Mouse (Mus musculus) heart, postnatal 4 days (tissue): ENCODE data around the gene Tdrd9. TPM values are rescaled to one million over a fixed set of nuclear protein-coding genes. Genes with fewer than 3 reads are reported as not detected.

ENCODE experiments used
- DNase-seq: peaks from one replicate; pipeline ENCODE4 v3.0.0; 2021
- total RNA-seq, 2 experiments: library from RNA; stranded (reverse); gene quantifications; 2 replicates each; pipeline ENCODE4 v1.2.3; 2021

Gene Tdrd9
- total RNA-seq: under 1 TPM; 0.33 to 0.50 TPM

- no peak for DNase-seq
Measured at GRCm38 (mm10) chr12:111971231-111971686, at the start of gene Tdrd9. Tdrd9 (plus strand) TSS chr12:111971559.

- DNase-seq: no peak
Measured at GRCm38 (mm10) chr12:111923117-111923516, 48.2 kb upstream of the Tdrd9 start.

- DNase-seq: peak; percentile 72
Measured at GRCm38 (mm10) chr12:111927338-111927737, 44.0 kb upstream of the Tdrd9 start.

GRCm38 (mm10) chr12:111928411-111928966, 42.9 kb upstream of the Tdrd9 start:
- DNase-seq: no peak

GRCm38 (mm10) chr12:111931411-111932025, 39.8 kb upstream of the Tdrd9 start:
- no peak for DNase-seq

GRCm38 (mm10) chr12:111932513-111932912, 38.8 kb upstream of the Tdrd9 start:
- DNase-seq: no peak

- DNase-seq: peak; percentile 65
Measured at GRCm38 (mm10) chr12:111933032-111933704, 38.2 kb upstream of the Tdrd9 start.

- DNase-seq: no peak
Measured at GRCm38 (mm10) chr12:111933971-111934370, 37.4 kb upstream of the Tdrd9 start.

GRCm38 (mm10) chr12:111936706-111937550, 34.4 kb upstream of the Tdrd9 start:
- peak; percentile 75 for DNase-seq

GRCm38 (mm10) chr12:111938623-111939177, 32.7 kb upstream of the Tdrd9 start:
- DNase-seq: no peak

- peak; percentile 29 for DNase-seq
Measured at GRCm38 (mm10) chr12:111943421-111944064, 27.8 kb upstream of the Tdrd9 start.

GRCm38 (mm10) chr12:111944065-111944987, 27.0 kb upstream of the Tdrd9 start:
- peak; percentile 39 for DNase-seq

- DNase-seq: peak; percentile 78
Measured at GRCm38 (mm10) chr12:111945115-111945514, 26.2 kb upstream of the Tdrd9 start.

GRCm38 (mm10) chr12:111945765-111946655, 25.3 kb upstream of the Tdrd9 start:
- peak; percentile 58 for DNase-seq

- peak; percentile 74 for DNase-seq
Measured at GRCm38 (mm10) chr12:111946716-111947115, 24.6 kb upstream of the Tdrd9 start.

- DNase-seq: no peak
Measured at GRCm38 (mm10) chr12:111950486-111950885, 20.9 kb upstream of the Tdrd9 start.

- DNase-seq: no peak
Measured at GRCm38 (mm10) chr12:111951701-111952100, 19.7 kb upstream of the Tdrd9 start.

GRCm38 (mm10) chr12:111956173-111956572, 15.2 kb upstream of the Tdrd9 start:
- DNase-seq: no peak

- DNase-seq: peak; percentile 84
Measured at GRCm38 (mm10) chr12:111958101-111958865, 13.1 kb upstream of the Tdrd9 start.
